Mouse (Mus musculus): ENCODE data around the gene Bcl2l13. TPM values are rescaled to one million over a fixed set of nuclear protein-coding genes. Genes with fewer than 3 reads are reported as not detected.
A peak's percentile ranks its signal among the peaks of the same experiment; 100 is the strongest.
"Not testable (repeated sequence)": the region's sequence is repeated elsewhere in the genome, so short reads cannot be mapped to it uniquely, and the experiment has no call there.

Bcl2l13 gene
- polyA plus RNA-seq, 1 experiment from 2014 or later = 31.8 TPM

DNA sequence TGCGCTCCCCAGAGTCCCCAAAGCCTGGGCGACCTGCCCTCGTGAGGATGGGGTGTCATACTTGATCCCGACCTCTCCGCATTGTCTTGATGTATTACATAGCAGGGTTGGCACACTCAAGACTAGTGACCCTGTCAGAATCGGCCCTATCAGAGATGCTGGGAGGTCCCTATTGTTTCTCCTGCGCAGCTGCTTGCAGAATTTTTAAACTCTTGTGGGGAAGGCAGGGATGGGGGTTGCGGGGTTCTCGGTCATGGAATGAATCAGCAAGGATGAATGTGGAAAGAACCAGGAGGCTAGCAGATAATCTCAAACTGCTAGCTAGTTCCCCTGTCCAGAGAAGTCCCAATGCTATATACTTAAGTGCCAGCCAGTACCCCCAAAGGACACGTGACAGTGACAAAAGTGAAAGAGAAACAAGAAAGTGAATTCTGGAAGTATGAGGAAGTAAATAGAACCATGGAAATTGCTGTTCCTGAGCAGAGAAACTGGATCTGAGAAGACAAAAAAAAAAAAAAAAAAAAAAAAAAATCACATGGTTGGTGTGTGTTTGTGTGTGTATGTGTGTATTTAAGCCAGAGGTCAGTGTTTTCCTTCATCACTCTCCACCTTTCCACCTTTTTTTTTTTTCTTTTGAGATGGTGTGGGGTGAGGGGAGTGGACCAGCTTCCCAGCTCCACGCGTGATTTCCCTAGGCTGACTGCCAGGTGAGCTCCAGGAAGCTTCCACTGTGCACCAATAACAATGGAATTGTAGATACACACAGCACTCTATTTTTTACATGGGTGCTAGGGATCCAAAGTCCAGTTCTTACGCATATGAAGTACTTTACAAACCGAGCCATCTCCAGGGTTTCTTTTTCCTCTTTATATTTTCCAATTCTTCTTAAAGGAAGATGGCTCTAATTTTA, 81.2 kb downstream of the Bcl2l13 start:
- peaks cover 17% of the 10 kb centered on the region for H3K4me1 ChIP-seq
- peak overlapping the region; percentile 99 for H3K4me2 ChIP-seq
- not testable (repeated sequence) for H3K27me3 ChIP-seq; H3K36me3 ChIP-seq; H3K9me3 ChIP-seq; ATAC-seq (ENCODE audit: borderline replicate concordance, extremely low read depth, low FRiP score, low TSS enrichment); H3K27ac ChIP-seq
- H3K9ac ChIP-seq = peak overlapping the region; percentile 47
- WGBS = 21% methylated on average over 12 of the region's 14 CpGs
- H3K4me3 ChIP-seq = peak overlapping the region; percentile 68

DNA sequence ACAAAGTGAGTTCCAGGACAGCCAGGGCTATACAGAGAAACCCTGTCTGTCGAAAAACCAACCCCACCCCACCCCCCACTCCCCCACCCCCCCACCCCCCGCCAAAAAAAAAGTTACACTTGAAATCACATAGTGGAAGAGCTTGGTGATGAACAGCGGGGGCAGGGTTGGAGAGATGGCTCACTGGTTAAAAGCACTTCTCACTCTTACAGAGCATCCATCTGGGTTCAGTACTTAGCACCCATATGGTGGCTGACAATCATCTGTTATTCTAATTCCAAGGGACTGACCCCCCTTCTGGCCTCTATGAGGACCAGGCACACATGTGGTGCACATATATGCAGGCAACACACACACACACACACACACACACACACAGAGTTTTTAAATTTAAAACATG, 82.0 kb downstream of the Bcl2l13 start:
- H3K4me1 ChIP-seq = peaks cover 14% of the 10 kb centered on the region
- no peak for ATAC-seq (ENCODE audit: borderline replicate concordance, extremely low read depth, low FRiP score, low TSS enrichment)
- H3K4me3 ChIP-seq = no peak overlapping the region
- H3K4me2 ChIP-seq = no peak overlapping the region
- H3K27me3 ChIP-seq = no peaks in the 10 kb centered on the region
- H3K27ac ChIP-seq = no peak overlapping the region
- H3K9ac ChIP-seq = no peak overlapping the region
- 53% methylated on average over 3 of the region's 3 CpGs for WGBS
- no peaks in the 10 kb centered on the region for H3K36me3 ChIP-seq
- H3K9me3 ChIP-seq = no peaks in the 10 kb centered on the region

DNA sequence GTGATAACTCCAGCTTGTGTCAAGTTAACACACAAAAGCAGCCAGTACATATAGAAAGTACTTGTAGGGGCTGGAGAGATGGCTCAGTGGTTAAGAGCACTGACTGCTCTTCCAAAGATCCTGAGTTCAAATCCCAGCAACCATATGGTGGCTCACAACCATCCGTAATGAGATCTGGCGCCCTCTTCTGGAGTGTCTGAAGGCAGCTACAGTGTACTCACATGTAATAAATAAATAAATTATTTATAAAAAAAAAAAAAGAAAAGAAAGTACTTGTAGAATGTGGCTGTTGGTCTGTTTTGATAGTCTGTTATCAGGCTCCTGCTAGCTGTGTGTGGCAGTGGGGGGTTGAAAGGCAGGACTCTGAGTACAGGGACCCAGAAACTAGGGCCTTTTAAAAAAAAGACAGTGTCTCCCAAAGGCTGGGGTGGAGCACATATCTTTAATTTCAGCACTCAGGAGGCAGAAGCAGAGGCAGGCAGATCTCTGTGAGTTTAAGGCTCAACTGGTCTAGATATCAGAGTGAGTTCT, 88.8 kb downstream of the Bcl2l13 start:
- not testable (repeated sequence) for H3K27ac ChIP-seq; H3K9ac ChIP-seq; ATAC-seq (ENCODE audit: borderline replicate concordance, extremely low read depth, low FRiP score, low TSS enrichment); H3K27me3 ChIP-seq; H3K9me3 ChIP-seq; H3K36me3 ChIP-seq; H3K4me1 ChIP-seq; H3K4me2 ChIP-seq; H3K4me3 ChIP-seq
- WGBS = 68% methylated on average over 2 of the region's 2 CpGs

DNA sequence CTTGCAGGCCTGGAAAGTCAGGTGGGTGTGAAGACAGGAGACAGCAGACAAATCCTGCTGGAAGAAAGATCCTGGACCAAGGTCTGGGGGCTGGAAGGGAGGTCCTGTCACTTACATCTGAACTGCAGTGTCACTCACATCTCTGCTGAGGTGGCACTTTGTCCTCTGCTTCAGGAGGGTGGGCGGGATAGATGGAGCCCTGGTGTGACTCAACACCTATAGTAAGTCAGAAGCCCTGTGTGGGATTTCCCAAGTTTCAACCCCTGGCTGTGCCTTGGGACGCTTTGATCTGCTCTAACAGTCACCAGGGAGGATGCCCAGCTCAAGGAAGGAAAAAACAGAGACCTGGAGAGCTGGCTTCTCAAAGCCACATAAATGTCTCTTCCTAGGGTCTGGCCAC, 90.9 kb downstream of the Bcl2l13 start:
- H3K27ac ChIP-seq = no peak overlapping the region
- no peaks in the 10 kb centered on the region for H3K4me1 ChIP-seq
- H3K4me2 ChIP-seq = no peak overlapping the region
- H3K9me3 ChIP-seq = no peaks in the 10 kb centered on the region
- H3K27me3 ChIP-seq = no peaks in the 10 kb centered on the region
- no peaks in the 10 kb centered on the region; the same call in 1 of the 2 replicates for H3K36me3 ChIP-seq
- WGBS = 53% methylated on average over 2 of the region's 2 CpGs
- no peak overlapping the region for H3K9ac ChIP-seq
- no peak overlapping the region for H3K4me3 ChIP-seq
- no peak for ATAC-seq (ENCODE audit: borderline replicate concordance, extremely low read depth, low FRiP score, low TSS enrichment)

DNA sequence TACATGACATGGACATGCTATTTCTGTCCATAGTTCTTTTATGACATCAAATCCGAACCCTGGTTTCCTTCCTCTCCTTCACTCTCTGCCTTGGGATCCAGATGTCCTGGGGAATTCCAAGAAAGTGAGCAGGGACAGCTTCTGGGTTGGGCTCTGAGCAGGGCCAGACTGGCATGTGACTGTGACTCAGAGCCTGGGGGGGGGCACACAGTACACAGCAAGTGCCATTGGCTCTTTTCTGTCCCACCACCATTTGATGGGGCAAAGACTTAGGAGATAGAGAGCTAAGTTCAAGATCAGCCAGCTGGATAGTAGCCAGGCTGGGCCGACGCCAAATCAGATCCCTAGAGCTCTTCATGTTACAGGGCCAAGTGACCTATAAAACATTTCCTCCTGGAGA, 91.8 kb downstream of the Bcl2l13 start:
- ATAC-seq (ENCODE audit: borderline replicate concordance, extremely low read depth, low FRiP score, low TSS enrichment) = no peak
- 69% methylated on average over 3 of the region's 3 CpGs for WGBS

GRCm38 (mm10) chr6:120929421-120929820, 93.4 kb downstream of the Bcl2l13 start:
- Histone ChIP-seq H3K9ac (no peak overlapping the region), H3K27ac (no peak overlapping the region)
- ATAC-seq (ENCODE audit: borderline replicate concordance, extremely low read depth, low FRiP score, low TSS enrichment) = no peak

More for the DNA sequence above, 91.8 kb downstream of the Bcl2l13 start:
- H3K9me3 ChIP-seq = no peaks in the 10 kb centered on the region
- no peak overlapping the region for H3K27ac ChIP-seq
- H3K4me3 ChIP-seq = no peak overlapping the region
- H3K36me3 ChIP-seq = peaks cover 9% of the 10 kb centered on the region; the same call in 1 of the 2 replicates
- no peaks in the 10 kb centered on the region for H3K27me3 ChIP-seq
- no peaks in the 10 kb centered on the region for H3K4me1 ChIP-seq
- H3K9ac ChIP-seq = no peak overlapping the region
- no peak overlapping the region for H3K4me2 ChIP-seq

DNA sequence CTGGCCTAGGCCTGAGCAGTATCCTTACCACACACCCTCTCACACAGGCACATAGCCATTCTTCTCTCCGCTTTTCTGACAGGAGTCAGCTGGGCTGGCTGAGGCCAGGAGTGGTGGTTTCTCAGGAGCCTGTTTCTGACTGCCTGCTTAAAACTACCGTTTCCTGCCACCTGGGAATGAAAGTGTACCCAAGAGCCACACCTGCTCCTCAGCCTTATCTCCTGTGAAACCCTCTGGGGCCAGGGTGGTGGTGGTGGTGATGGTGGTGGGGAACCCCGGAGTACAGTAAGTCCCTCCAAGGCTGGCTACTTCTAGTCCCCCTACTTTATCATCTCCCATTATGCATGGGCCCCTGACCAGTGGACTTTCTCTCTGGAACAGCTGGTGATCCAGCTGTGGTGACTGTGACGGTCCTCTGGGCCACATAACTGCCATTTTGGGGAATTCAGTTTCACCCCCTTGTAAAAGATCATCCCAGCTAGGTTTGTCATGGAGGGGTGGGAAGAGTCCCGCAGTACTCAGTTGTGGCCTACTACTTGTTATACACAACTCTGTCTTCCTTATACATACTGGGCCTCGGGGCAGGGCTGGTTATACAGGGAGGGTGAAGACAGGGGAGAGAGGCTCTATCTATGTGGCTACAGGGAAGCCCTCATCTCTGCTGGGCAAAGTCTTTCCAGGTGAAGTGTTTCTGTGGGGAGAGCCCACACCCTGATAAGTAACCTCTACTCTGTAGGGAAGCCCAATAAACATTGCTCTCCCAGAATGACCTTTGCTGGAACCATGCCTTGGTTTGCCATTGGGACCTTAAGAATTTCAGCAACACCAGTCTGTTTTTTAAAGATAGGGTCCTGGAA, 94.7 kb downstream of the Bcl2l13 start:
- WGBS = 67% methylated on average over 6 of the region's 6 CpGs
- no peak overlapping the region for H3K4me2 ChIP-seq

More at GRCm38 (mm10) chr6:120929421-120929820, 93.4 kb downstream of the Bcl2l13 start:
- H3K4me3 ChIP-seq = no peak overlapping the region
- H3K36me3 ChIP-seq = peaks cover 17% of the 10 kb centered on the region
- H3K4me1 ChIP-seq = no peaks in the 10 kb centered on the region
- no peaks in the 10 kb centered on the region for H3K27me3 ChIP-seq
- no peak overlapping the region for H3K4me2 ChIP-seq
- WGBS = 46% methylated on average over 1 of the region's 1 CpGs
- H3K9me3 ChIP-seq = no peaks in the 10 kb centered on the region

GRCm38 (mm10) chr6:120932597-120932996, 96.6 kb downstream of the Bcl2l13 start:
- H3K9ac ChIP-seq = no peak overlapping the region
- 82% methylated on average over 12 of the region's 12 CpGs for WGBS
- H3K27me3 ChIP-seq = no peaks in the 10 kb centered on the region
- H3K4me3 ChIP-seq = no peak overlapping the region
- H3K27ac ChIP-seq = no peak overlapping the region
- H3K36me3 ChIP-seq = peaks cover 17% of the 10 kb centered on the region
- H3K9me3 ChIP-seq = no peaks in the 10 kb centered on the region
- no peak overlapping the region for H3K4me2 ChIP-seq
- no peaks in the 10 kb centered on the region for H3K4me1 ChIP-seq
- ATAC-seq (ENCODE audit: borderline replicate concordance, extremely low read depth, low FRiP score, low TSS enrichment) = no peak

More for the DNA sequence above, 94.7 kb downstream of the Bcl2l13 start:
- no peaks in the 10 kb centered on the region for H3K9me3 ChIP-seq
- no peak overlapping the region for H3K9ac ChIP-seq
- no peaks in the 10 kb centered on the region for H3K4me1 ChIP-seq
- no peak overlapping the region for H3K4me3 ChIP-seq
- H3K36me3 ChIP-seq = peaks cover 17% of the 10 kb centered on the region
- no peak overlapping the region for H3K27ac ChIP-seq
- ATAC-seq (ENCODE audit: borderline replicate concordance, extremely low read depth, low FRiP score, low TSS enrichment) = no peak
- H3K27me3 ChIP-seq = no peaks in the 10 kb centered on the region

DNA sequence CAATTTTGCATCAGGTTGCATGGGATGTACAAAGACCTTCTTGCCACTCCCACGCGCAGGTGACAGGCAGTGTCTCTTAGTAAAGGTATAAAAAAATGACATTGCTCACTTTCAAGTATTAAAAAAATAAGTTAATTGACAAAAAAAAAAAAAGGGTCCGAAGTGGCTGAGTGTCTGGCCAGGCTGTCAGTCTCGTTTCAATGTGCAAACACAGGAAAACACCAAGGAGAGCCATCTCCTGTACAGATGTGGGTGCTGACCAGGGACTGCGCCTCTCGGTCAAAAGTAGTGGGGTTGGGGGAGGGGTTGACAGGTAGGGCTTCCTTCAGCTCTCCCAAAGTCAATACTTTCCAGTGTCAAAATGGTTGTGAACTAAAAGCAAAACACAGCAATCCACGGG, 97.7 kb downstream of the Bcl2l13 start:
- H3K9me3 ChIP-seq = no peaks in the 10 kb centered on the region
- no peaks in the 10 kb centered on the region for H3K27me3 ChIP-seq
- H3K4me1 ChIP-seq = no peaks in the 10 kb centered on the region
- H3K4me2 ChIP-seq = no peak overlapping the region
- no peak overlapping the region for H3K27ac ChIP-seq
- no peak for ATAC-seq (ENCODE audit: borderline replicate concordance, extremely low read depth, low FRiP score, low TSS enrichment)
- 79% methylated on average over 7 of the region's 7 CpGs for WGBS
- H3K36me3 ChIP-seq = peaks cover 17% of the 10 kb centered on the region
- H3K9ac ChIP-seq = no peak overlapping the region
- H3K4me3 ChIP-seq = no peak overlapping the region

GRCm38 (mm10) chr6:120934176-120934575, 98.2 kb downstream of the Bcl2l13 start:
- H3K9me3 ChIP-seq = no peaks in the 10 kb centered on the region
- WGBS = 70% methylated on average over 4 of the region's 4 CpGs
- no peak overlapping the region for H3K9ac ChIP-seq
- no peak overlapping the region for H3K4me3 ChIP-seq
- no peak for ATAC-seq (ENCODE audit: borderline replicate concordance, extremely low read depth, low FRiP score, low TSS enrichment)
- H3K4me2 ChIP-seq = no peak overlapping the region
- H3K4me1 ChIP-seq = no peaks in the 10 kb centered on the region
- H3K36me3 ChIP-seq = peaks cover 17% of the 10 kb centered on the region
- H3K27me3 ChIP-seq = no peaks in the 10 kb centered on the region
- no peak overlapping the region for H3K27ac ChIP-seq

DNA sequence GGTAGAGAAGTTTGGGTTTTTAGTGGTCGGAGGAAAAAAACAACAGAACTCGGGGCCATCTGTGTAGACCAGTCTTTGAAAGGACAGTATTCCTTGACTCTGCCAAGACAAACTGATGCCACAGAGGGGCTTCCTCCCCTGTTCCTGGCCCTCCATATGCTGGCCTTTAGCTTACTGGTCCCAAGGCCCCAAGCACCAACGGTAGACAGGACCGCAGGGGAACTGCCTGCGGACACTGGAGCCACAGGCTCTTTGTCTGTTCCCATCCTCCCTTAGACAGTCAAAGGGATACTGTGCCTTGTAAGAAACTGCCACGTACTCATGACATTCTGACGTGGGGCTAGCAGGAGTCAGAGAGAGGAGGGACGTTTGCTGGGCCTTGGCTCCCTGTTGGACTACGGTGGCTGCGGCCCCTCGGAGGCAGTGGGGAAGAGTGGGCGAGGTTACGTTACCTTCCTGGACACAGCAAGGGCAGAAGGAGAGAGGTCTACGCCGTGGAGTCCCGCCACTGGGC, 101.1 kb downstream of the Bcl2l13 start:
- Histone ChIP-seq H3K9ac (no peak overlapping the region), H3K27me3 (no peaks in the 10 kb centered on the region), H3K4me1 (no peaks in the 10 kb centered on the region), H3K9me3 (no peaks in the 10 kb centered on the region), H3K27ac (no peak overlapping the region), H3K4me2 (no peak overlapping the region), H3K36me3 (peaks cover 14% of the 10 kb centered on the region), H3K4me3 (no peak overlapping the region)
- WGBS = 72% methylated on average over 16 of the region's 16 CpGs
- no peak for ATAC-seq (ENCODE audit: borderline replicate concordance, extremely low read depth, low FRiP score, low TSS enrichment)
